Mouse (Mus musculus): ENCODE measurements around the gene Tlr4. TPM values are rescaled to one million over a fixed set of nuclear protein-coding genes. Genes with fewer than 3 reads are reported as not detected.

Gene Tlr4
- polyA plus RNA-seq, 1 experiment from 2014 or later = 0.84 TPM

DNA sequence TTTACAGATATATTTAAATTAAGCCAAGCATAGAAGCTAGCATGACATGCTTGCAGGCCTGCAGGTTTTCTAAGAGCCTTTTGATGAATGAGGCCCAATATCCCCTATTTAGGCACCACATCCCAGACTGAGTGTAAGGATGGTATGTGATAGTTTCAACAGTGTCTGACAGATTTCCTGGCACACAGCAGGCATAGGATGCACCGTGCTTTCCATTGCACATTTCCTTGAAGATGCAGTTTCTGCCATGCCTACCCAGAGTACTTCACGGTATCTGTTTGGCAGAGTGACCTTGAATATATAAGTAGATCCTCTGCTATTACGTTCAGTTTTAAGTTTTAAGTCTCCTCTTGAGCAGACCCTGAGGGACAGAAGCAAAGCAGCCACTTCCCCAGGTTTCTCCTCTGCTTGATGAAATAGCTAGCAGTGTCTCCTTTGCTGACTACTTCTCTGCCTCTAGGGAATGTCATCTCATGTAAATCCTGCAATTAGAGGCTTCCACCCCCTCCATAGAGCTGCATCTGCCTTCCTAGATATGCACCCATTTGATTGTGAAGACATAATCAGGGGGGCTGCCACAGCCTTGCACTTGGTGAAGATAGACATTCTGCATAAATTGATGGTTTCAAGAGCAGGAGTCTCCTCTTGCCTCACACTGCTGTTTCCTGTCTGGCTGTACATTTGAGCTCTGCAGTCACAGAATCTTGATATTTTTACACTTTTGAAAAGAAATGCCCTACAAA lies 92.4 kb downstream of the Tlr4 start:
- Histone ChIP-seq H3K27me3 (no peaks in the 10 kb centered on the region), H3K4me2 (no peak overlapping the region), H3K9ac (no peak overlapping the region), H3K4me3 (no peak overlapping the region), H3K36me3 (no peaks in the 10 kb centered on the region), H3K9me3 (no peaks in the 10 kb centered on the region), H3K27ac (no peak overlapping the region), H3K4me1 (replicated peaks) (peaks cover 5% of the 10 kb centered on the region; the same call in 1 of the 2 replicates)
- no peak for ATAC-seq (ENCODE audit: low FRiP score)
- 79% methylated on average over 3 of the region's 3 CpGs for WGBS

DNA sequence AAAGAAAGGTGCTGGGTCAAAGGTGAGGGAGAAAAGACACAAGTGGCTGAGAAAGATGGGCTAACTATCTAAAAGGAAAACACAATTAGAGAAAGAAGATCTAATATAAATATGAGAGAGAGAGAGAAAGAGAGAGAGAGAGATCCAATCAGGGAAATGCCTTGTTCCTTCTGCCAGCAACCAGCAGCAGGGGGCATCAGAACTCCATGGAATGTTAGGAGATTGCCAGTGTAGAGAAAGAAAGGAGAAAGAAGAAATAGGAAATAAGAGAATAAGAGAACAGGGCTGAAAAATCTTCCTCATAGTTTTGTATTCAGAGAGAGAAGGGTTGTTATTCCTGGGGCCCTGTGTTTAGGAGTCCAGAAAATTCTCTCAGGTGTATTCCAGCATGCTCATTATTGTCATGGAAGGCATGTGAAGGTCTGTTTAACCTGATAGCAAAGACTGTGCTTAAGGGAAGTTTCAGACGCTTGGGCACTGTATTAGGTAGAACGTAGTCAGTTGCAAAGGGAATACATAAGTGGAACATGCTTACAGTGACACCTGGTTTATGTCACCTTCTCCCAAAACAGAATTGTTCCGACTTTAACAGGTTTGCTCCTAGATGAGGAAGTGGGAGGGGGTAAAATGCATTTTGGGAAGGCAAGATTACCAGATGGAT lies 96.4 kb downstream of the Tlr4 start:
- Histone ChIP-seq H3K4me2 (no peak overlapping the region), H3K4me3 (no peak overlapping the region), H3K9ac (no peak overlapping the region), H3K9me3 (no peaks in the 10 kb centered on the region), H3K4me1 (replicated peaks) (peaks cover 5% of the 10 kb centered on the region; the same call in 1 of the 2 replicates), H3K27me3 (no peaks in the 10 kb centered on the region), H3K36me3 (no peaks in the 10 kb centered on the region), H3K27ac (peak overlapping the region; percentile 12; the same call in 1 of the 2 replicates)
- 61% methylated on average over 3 of the region's 3 CpGs for WGBS
- ATAC-seq (ENCODE audit: low FRiP score) = peak; percentile 78

DNA sequence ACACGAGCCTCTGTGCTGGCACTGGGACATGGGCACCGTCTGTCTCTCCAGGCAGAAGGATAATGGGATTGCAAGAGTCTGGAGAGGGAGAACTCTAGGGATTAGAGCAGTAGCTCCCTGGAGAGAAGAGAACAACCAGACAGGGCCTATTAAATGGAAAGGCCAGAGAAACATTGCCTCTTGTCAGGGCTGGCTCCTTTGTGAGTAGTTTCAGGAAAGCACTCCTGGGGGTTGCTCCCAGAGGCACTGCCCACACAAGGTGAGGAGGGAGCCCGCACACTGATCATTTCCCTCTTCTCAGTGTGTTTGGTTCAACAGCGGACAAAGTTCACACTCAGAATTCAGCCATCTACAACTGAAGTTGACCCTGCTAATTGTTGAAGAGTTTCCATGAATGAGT lies 98.7 kb downstream of the Tlr4 start:
- Histone ChIP-seq H3K9ac (no peak overlapping the region), H3K4me3 (no peak overlapping the region), H3K4me2 (no peak overlapping the region), H3K27me3 (no peaks in the 10 kb centered on the region), H3K36me3 (no peaks in the 10 kb centered on the region), H3K9me3 (no peaks in the 10 kb centered on the region), H3K27ac (no peak overlapping the region), H3K4me1 (replicated peaks) (peaks cover 5% of the 10 kb centered on the region; the same call in 1 of the 2 replicates)
- no peak for ATAC-seq (ENCODE audit: low FRiP score)
- 43% methylated on average over 4 of the region's 4 CpGs for WGBS

DNA sequence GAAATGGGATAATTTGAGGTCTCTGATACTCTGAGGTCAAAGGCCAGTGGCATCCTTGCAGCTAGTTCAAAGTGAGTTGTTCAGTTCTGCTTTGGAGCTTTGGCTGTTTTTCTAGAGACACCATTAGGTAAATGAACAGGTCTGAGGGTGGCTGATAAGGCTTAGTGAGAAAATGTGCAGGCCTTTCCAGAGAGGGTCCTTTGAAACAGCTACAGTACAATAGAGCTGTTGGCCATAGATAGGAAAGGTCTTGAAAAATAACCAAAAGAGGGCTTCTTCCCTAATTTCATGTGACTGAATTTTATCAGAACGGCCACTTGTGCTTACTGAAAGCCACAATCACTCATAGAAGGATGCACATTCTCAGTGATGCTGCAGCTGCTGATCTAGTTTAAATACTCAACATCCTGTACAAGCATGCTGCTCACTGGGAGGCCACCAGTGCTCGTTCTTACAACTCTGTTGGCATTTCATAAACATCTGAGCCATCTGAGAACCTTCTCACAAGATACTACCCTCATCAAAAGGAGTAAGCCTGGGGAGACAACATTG lies 100.2 kb downstream of the Tlr4 start:
- no peak overlapping the region for H3K4me3 ChIP-seq
- peaks cover 5% of the 10 kb centered on the region; the same call in 1 of the 2 replicates for H3K4me1 ChIP-seq (replicated peaks)
- no peak for ATAC-seq (ENCODE audit: low FRiP score)
- no peak overlapping the region for H3K9ac ChIP-seq
- H3K27me3 ChIP-seq = no peaks in the 10 kb centered on the region
- no peaks in the 10 kb centered on the region for H3K36me3 ChIP-seq
- no peak overlapping the region for H3K4me2 ChIP-seq
- no peak overlapping the region for H3K27ac ChIP-seq
- H3K9me3 ChIP-seq = no peaks in the 10 kb centered on the region
- 74% methylated on average over 2 of the region's 2 CpGs for WGBS

DNA sequence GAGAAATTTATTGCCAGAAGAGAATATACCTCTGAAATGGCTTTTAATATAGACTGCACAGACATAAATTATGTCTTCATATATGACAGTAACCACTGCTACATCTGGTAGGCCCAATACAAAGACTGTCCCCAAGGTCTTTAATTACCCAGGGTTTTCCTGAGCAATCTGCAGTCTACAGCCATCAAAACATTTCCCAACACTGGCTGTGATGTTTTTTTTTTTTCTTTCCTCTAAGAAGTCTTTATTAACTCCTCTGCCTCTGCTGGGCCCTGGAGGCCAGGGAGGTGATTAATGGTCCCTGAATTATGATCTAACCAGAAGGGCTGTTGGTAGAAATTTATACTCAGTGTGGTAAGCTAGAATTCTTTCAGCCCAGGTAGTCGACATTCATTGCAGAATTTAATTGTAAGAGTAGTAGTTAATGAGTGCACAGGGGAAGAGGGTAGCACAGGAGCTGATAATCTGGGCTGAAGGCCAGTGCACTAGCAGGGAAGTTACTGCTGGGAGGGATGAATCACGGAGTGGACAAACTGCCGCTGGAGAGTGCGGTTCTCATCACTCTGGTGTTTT lies 111.2 kb downstream of the Tlr4 start:
- H3K27me3 ChIP-seq = no peaks in the 10 kb centered on the region
- H3K4me2 ChIP-seq = no peak overlapping the region
- no peak overlapping the region for H3K27ac ChIP-seq
- no peak overlapping the region for H3K9ac ChIP-seq
- no peak overlapping the region for H3K4me3 ChIP-seq
- ATAC-seq (ENCODE audit: low FRiP score) = no peak
- peaks cover 5% of the 10 kb centered on the region; the same call in 1 of the 2 replicates for H3K4me1 ChIP-seq (replicated peaks)
- WGBS = 61% methylated on average over 4 of the region's 4 CpGs
- H3K9me3 ChIP-seq = no peaks in the 10 kb centered on the region
- H3K36me3 ChIP-seq = no peaks in the 10 kb centered on the region

DNA sequence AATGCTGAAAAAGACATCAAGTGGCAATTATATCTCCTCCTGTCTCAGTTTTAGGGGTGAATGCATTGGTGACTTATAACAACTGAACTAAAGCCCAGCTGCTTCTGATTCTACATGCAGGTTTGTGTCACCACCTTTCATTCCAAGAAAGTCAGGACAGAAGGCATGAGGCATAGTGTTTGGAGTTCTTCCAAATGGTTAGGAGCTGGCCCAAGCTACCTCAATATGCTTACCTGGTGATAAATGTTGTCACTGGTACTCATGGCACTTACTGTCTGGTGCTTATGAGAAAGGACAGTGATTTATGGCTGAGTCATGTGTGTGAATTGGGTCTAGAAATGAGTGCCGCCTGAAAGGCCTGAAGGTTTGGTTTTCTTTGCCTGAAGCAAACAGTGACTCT lies 114.5 kb downstream of the Tlr4 start:
- Histone ChIP-seq H3K4me2 (no peak overlapping the region), H3K4me3 (no peak overlapping the region), H3K4me1 (replicated peaks) (peaks cover 5% of the 10 kb centered on the region; the same call in 1 of the 2 replicates), H3K36me3 (no peaks in the 10 kb centered on the region), H3K9ac (no peak overlapping the region), H3K27ac (no peak overlapping the region), H3K9me3 (no peaks in the 10 kb centered on the region), H3K27me3 (no peaks in the 10 kb centered on the region)
- WGBS = 67% methylated on average over 1 of the region's 1 CpGs
- no peak for ATAC-seq (ENCODE audit: low FRiP score)

DNA sequence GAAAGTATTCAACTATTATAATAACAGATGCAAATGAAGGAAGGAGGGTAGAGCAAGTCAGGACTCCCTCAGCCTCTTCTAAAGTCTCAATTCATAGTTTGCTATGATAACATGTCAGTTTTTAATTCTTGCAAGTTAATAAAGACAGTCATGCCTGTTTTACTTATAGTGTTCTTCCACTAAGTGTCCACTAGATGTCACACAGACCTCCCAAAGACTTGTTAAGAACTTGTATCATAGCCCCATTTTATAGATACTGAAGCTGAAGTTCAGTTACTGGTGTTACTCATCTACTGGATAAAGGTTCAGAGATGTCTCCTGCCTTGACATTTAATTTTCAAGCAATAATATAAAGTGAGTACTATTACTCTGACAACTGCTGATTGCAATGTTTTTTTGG lies 116.3 kb downstream of the Tlr4 start:
- no peak overlapping the region for H3K4me3 ChIP-seq
- peaks cover 2% of the 10 kb centered on the region; the same call in 1 of the 2 replicates for H3K4me1 ChIP-seq (replicated peaks)
- no peaks in the 10 kb centered on the region for H3K36me3 ChIP-seq
- ATAC-seq (ENCODE audit: low FRiP score) = no peak
- no peaks in the 10 kb centered on the region for H3K27me3 ChIP-seq
- H3K9ac ChIP-seq = no peak overlapping the region
- no peak overlapping the region for H3K4me2 ChIP-seq
- H3K9me3 ChIP-seq = no peaks in the 10 kb centered on the region
- no peak overlapping the region for H3K27ac ChIP-seq

DNA sequence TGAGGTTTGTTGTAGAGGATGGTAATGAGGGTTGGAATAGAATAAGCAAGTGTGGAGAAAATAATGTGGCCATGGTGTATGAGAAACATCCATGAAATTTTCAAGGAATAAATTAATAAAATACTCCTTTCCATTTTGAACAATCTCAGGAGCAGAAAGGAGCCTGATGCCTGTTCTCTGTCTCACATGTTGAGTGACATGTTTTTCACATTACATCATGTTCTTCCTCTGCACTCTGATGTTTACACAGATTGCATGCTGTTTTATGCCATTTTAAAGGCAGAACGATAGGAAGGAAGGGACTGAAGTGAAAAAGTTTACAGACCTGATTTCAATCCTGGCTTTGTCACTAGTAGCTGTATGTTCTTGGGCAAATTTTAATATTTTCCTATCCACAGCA lies 120.3 kb downstream of the Tlr4 start:
- Histone ChIP-seq H3K36me3 (no peaks in the 10 kb centered on the region), H3K27me3 (no peaks in the 10 kb centered on the region), H3K4me3 (no peak overlapping the region), H3K27ac (no peak overlapping the region), H3K9me3 (no peaks in the 10 kb centered on the region), H3K4me1 (replicated peaks) (no peaks in the 10 kb centered on the region), H3K9ac (no peak overlapping the region), H3K4me2 (no peak overlapping the region)
- 43% methylated on average over 1 of the region's 1 CpGs for WGBS
- ATAC-seq (ENCODE audit: low FRiP score) = no peak

DNA sequence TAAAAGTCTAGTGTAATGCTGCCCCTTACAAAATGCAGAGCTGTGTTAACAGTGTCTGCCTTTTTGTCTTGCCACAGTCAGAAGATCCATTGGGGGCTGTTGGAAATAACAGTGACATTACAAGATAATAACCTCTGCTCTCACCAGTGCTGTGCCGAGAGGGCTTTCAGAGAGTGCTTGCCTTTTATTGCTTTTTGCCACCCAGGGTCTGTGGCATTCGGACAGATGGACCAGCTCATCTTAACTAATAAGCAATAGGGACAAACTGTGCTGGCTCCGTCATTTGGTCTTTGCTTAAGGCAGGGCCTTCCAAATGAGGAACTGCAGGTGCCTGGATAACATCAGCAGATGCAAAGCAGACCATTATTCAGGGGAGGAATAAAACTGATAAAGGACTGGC lies 147.5 kb downstream of the Tlr4 start:
- H3K4me1 ChIP-seq (replicated peaks) = 0 out of 2 replicates have a peak, but pooled peaks cover 3% of the 10 kb centered on the region
- H3K27ac ChIP-seq = no peak overlapping the region
- no peak for ATAC-seq (ENCODE audit: low FRiP score)
- no peaks in the 10 kb centered on the region for H3K36me3 ChIP-seq
- H3K4me2 ChIP-seq = no peak overlapping the region
- 66% methylated on average over 3 of the region's 3 CpGs for WGBS
- H3K4me3 ChIP-seq = no peak overlapping the region
- H3K9me3 ChIP-seq = no peaks in the 10 kb centered on the region
- H3K27me3 ChIP-seq = no peaks in the 10 kb centered on the region
- H3K9ac ChIP-seq = no peak overlapping the region
